Mouse (Mus musculus): Measurements from ENCODE around the gene Prok1. TPM values are rescaled to one million over a fixed set of nuclear protein-coding genes. Genes with fewer than 3 reads are reported as not detected.

Prok1 gene
- total RNA-seq, 2 experiments from 2014 or later: 6.2 to 6.7 TPM

DNA sequence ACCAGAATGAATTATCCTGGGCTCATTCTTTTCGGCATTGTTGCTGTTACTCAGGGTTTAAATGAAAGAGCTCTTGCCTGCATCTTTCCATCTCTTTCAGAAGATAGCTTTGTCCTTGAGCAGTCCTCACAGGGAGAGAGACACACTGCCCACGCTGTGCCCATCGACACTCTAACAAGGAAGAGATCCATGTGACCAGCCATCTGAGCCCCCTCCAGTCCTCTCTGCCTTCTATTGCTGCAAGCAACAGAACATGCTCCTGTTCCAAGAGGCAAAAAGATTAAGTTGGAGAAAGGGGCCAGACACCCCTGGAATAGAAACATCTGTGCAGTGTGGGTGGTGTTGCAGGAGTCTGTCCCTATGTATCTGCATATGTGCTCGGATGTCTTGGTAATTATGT, 52.5 kb downstream of the Prok1 start:
- no peak for DNase-seq

DNA sequence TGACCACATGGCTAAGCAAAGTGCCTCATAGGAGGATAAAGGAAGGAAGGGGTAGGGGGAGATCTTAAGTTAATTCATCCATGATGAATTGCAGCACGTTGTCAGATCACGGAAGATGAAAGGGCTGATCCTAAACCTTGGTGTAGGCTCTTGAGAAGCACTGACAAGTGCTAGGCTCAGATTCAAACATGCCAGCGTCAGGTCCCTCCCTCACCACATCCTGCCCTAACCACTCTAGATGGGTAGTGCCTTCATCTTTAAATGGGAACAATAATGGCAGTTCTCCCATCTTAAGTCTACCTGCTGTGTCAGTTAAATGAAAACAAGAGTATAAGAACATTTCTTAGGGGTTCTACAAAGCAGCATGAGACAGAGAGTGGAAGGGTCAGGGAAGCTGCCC, 53.9 kb downstream of the Prok1 start:
- DNase-seq: no peak

DNA sequence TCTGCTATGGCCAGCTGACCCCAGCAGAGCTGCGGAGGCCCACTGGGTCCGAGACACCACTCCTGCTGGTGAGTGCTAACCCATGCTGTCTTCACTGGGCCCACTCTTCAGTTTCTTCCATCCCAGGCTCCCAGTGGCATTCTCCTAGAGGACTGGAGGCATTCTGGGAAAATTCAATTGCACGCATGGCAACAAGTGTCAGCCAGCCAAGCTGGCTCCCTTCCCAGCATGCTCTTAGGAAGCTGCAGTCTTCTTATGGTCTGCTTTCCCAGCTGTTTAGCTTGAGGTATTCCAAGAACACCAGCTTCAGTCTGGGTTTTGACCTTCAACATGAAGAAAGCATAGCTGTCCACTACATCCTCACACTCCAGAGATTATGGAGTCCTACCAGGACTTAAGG, 56.3 kb downstream of the Prok1 start:
- DNase-seq: peak; percentile 33

Other genes starting within 250 kb of the Prok1 start
- 1 to 10 TPM in 1 of 2 experiments, under 1 TPM in 1; 1.00 to 1.2 TPM for gene Kcna3, start 203.5 kb downstream of the Prok1 start, total RNA-seq (2021)
- gene Kcna2, start 138.6 kb downstream of the Prok1 start, total RNA-seq (2021): 1 to 10 TPM; 2.5 to 2.6 TPM
- not detected for gene Kcna10, start 56.7 kb downstream of the Prok1 start, total RNA-seq (2021)
- gene Cym, start 18.0 kb downstream of the Prok1 start, total RNA-seq (2021): 1 to 10 TPM in 1 of 2 experiments, under 1 TPM in 1; 0.88 to 1.2 TPM
- gene A630076J17Rik, start 9.1 kb downstream of the Prok1 start, total RNA-seq (2021): under 1 TPM in 1 of 2 experiments, not detected in 1; 0.45 TPM
- gene Lamtor5, start 39.2 kb upstream of the Prok1 start, total RNA-seq (2021): 10 to 100 TPM; 71.5 to 73.4 TPM
- under 1 TPM; 0.60 to 0.73 TPM for gene Slc16a4, start 51.5 kb upstream of the Prok1 start, total RNA-seq (2021)
- gene Rbm15, start 94.0 kb upstream of the Prok1 start, total RNA-seq (2021): 10 to 100 TPM; 35.7 to 39.0 TPM
- gene Kcnc4, start 219.8 kb upstream of the Prok1 start, total RNA-seq (2021): 10 to 100 TPM in 1 of 2 experiments, 1 to 10 TPM in 1; 7.7 to 10.5 TPM

Measured in adrenal gland, postnatal 10 days (tissue).